Mouse (Mus musculus) heart, postnatal 10 days (tissue): ENCODE data around the gene Mn1. TPM values are rescaled to one million over a fixed set of nuclear protein-coding genes. Genes with fewer than 3 reads are reported as not detected.
A peak's percentile ranks its signal among the peaks of the same experiment; 100 is the strongest.

Experiments used
- DNase-seq, 2 experiments: peaks; one replicate each; pipeline ENCODE4 v3.0.0; 2021
- intact Hi-C: fragments of 180-260 bp; cut with DNase I; formaldehyde crosslinking; loops from one replicate; pipeline ENCODE4 v1.15.1; 2025
- total RNA-seq, 2 experiments: library from RNA; stranded (reverse); gene quantifications; 2 replicates each; pipeline ENCODE4 v1.2.3; 2021

Mn1 gene
- 10 to 100 TPM; 17.5 to 18.9 TPM for total RNA-seq

DNA sequence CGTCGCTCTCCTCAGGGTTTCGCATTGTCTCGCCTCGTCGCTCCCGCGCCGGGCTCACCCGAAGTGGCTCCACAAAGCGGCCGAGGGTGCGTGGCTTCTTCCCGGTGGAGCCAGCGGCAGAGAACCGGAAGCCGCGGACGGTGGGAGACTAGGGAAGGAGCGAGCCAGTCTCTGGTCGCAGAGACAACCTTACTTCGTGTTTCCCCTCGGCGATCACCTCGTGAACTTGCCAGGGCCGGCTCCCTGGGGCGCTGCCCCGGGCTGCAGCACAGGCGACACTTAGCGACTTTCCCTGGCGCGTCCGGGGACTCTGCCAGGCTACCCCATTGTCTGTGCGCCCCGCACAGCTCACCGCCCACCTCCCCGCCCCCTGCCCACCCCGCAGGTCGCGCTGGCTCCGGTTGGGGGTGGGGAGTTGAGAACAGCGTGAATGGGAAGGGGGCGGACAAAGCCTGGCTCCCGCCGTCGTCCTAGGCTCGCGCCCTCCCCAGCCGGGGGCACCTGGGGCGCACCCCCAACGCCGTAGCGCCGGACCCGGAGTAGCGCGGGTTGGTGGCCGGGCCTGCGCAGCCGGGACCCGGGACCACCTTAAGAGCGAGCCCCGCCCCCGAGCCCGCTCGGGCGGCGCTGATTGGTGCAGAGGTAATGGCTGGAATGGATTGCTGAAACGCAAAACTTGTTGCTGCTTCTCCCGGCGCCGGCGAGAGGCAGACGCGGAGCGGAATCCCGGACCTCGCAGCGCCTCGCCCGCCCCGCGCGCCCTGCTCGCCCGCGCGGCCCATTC lies at the start of gene Mn1:
Gene Mn1 (plus strand): TSS at position 772 of the 784 bp plus-strand sequence.
- intact Hi-C loops, result loop anchor here (1.0 to 10.0 kb wide), 5 partner anchors 50 to 658 kb away; no protein-coding TSS in a partner anchor
- DNase-seq, result peak; percentile 93 to 95

- intact Hi-C loops, result no loop called here
- DNase-seq, result no peak
Observed at GRCm38 (mm10) chr5:111367937-111368517, 49.1 kb upstream of the Mn1 start.

DNA sequence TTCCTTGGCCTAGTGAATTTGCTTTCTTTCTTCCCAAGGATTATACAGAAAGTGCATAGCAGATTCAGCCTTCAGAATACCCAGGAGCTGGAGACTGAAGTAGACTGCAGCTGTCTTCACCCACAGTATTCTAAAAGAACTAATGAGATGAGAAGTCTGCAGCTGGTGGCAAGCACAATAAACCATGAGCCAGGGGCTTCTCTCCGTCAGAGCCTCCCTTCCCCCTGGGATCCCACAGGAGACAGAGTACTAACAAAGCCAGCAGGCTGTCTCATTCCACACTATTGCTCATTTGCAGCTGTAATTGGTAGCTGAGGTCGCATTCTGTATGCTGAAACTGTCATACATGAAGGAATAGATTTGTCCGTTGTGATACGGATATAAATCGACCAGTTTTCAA lies 48.6 kb upstream of the Mn1 start:
- intact Hi-C loops, result no loop called here
- DNase-seq, result peak; percentile 43

DNA sequence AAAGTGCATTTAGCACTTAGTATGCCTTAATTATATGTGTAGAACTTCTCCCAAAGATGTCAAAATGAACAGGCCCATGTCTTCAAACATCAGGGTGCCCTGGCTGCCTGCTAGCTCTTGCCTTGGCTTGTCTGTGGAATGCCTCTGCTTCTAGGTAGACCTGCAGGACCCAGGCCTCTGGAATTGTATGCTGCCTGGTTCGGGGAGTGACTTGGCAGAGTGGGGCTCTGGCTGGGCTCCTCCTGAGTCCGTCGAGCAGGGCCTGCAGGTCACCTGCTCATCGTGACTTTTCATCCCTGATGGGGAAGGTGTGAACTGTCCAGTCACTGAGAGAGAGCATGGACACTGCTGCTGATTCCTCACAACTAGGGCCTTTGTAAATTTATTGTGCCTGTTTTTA lies 41.5 kb upstream of the Mn1 start:
- DNase-seq, result no peak
- intact Hi-C loops, result no loop called here

- no peak for DNase-seq
- intact Hi-C loops, result no loop called here
Observed at GRCm38 (mm10) chr5:111376276-111377020, 40.7 kb upstream of the Mn1 start.

GRCm38 (mm10) chr5:111378126-111378993 lies 38.8 kb upstream of the Mn1 start:
- peak; percentile 63 to 69 for DNase-seq
- intact Hi-C loops, result no loop called here

DNA sequence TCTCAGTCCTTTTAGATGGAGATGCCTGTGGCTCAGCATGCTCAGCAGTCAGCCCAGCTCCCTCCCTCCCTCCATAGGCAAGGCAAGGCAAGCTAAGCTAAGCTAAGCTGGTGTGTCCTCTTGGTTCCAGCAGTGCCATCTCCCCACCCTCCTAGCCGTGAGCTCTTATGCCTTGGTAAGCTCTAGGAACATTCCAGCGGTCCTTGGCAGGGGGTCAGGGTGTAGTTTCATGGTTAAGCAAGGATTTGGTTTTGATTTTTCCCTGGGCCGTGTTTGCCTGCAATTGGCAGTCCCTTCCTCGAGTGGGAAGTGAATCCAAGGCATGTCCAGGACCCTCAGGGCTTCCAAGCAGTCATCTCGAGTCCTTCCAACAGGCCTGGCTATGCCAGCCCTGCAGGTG lies 33.8 kb upstream of the Mn1 start:
- intact Hi-C loops, result no loop called here
- no peak for DNase-seq

DNA sequence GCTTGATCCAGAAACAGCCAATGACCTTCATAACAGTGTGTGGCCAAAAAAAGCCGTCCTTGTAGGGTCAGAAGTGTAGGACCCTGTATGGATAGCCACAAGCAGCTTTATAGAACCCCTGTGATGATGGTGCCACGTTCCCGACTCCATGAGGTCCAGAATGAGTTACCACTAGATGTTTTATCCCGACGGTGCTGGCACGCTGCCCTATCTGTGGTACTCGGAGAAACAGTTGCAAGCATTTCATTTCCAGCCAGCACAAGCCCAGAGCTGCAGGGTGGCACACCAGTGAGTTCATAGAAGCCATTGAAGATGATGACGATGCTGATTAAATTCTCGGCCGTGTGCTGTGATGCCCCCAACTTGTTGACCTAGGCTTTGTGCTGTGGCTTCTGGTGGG lies 26.3 kb upstream of the Mn1 start:
- intact Hi-C loops, result no loop called here
- no peak for DNase-seq

- DNase-seq, result no peak
- intact Hi-C loops, result no loop called here
Observed at GRCm38 (mm10) chr5:111391485-111391884, 25.7 kb upstream of the Mn1 start.

GRCm38 (mm10) chr5:111393346-111394197 lies 23.6 kb upstream of the Mn1 start:
- intact Hi-C loops, result no loop called here
- peak; percentile 54 to 78 for DNase-seq

- intact Hi-C loops, result no loop called here
- no peak for DNase-seq
Observed at GRCm38 (mm10) chr5:111394198-111395053, 22.7 kb upstream of the Mn1 start.

DNA sequence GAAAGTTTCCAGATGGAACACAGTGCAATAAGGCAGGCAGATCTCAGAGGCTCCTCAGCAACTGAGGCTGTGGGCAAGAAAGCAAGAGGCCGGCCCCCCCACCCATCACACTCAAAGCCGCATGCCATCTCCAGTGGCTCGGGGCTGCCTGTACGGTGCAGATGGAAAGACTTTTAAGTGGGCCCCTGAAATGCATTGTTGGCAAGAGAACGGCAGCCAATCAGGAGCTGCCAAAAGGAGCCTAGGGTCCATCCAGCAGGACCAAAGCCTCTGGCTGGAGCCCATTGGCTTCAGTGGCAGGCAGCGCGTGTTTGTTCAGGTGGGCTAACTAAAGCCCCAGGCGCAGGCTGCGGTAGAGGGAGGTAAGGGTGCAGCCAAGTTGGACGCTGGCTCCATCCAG lies 21.4 kb upstream of the Mn1 start:
- intact Hi-C loops, result no loop called here
- DNase-seq, result no peak

- intact Hi-C loops, result no loop called here
- no peak for DNase-seq
Observed at GRCm38 (mm10) chr5:111396199-111396598, 21.0 kb upstream of the Mn1 start.

DNA sequence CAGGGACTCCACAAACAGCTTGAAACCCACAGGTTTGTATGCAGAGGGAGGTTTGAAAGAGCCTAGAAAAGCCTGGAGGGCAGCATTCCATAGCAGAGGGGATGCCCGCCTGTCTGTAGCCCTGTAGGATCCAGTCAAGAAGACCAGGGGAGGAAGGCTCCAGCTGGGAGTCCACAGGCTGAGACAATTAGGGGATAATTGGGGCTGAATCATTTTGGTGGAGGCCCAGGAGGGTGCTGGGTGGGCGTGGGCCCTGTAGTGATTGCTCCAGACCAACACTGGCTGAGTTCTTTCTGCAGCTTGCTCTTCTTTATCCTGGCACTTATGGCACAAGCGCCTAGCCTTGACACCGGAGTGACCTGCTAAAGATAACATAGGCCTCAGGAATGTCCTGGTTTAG lies 18.7 kb upstream of the Mn1 start:
- intact Hi-C loops, result no loop called here
- no peak for DNase-seq

DNA sequence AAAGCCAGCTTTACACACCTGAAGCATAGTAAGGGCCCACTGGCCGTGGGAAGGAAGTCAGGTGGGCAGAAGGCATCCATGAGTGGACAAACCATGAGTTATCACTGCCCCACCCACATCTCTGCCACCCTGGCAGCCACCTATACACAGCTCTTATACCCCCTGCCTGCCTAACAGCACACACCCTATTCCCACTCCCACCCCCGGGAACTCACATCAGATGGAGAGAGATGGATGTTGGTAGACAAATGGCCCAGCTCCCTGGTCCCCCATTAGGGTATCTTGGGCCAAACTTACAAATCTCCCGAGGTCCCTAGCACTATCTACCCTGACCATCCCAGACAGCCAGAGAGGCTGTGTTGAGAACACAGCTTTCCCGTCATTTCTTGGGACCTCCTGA lies 17.9 kb upstream of the Mn1 start:
- intact Hi-C loops, result no loop called here
- no peak for DNase-seq

DNA sequence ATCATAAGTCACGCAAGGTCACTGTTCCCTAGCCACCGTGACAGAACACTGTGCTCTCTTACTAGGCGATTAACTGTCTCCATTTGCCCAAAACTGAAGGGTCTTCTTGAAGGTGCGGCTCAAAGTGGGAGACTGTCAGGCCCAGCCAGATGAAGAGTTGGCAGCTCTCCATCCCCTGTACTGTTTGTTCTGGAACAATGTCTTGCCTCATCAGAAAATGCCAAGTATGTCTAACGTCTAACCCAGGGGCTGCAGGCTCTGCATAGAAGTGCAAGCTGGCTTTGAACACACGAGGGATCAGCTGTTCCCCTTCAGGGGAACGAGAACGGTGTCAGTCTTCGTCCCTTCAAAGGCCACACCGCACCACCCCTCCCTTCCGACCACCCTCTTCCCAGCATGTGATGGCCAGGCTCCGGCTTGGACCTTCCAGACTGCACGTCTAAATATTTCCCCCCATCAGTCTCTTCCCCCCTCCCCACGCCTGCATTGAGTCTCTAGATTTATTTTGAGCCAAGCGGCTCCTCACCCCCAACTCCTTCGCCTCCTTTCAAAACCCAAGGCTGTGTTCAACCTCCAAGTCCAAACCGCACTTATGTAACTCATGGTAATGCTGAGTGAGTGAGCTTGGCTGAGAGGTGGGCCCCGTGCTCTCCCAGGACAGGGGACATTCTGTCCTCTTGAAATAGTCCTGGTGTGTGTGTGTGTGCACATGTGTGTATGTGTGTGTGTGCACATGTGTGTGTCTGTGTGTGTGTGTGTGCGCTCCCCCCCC lies 15.1 kb upstream of the Mn1 start:
- peak in 1 of 2 experiments; percentile 29 for DNase-seq

GRCm38 (mm10) chr5:111402651-111402996 lies 14.5 kb upstream of the Mn1 start:
- intact Hi-C loops, result no loop called here
- peak in 1 of 2 experiments; percentile 30 for DNase-seq

More for the DNA sequence above, 15.1 kb upstream of the Mn1 start:
- intact Hi-C loops, result no loop called here

DNA sequence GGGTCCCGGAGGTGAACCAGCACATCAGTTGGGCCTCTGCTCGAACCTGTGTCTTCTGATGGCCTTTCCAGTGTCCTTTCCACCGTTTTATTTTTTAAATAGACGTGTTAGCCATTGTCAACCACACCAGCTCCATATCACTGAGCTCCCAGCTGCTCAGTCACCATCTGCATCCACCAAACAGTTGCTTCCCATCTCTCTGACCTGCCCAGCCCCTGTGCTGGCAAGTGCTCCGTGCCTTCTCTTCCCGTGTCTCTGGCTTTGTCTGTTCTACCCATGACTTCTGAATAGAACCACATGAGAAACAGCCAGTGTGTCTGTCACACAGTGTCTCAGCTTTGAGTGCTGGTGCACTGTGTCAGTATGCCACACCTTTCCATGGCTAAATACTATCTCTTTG lies 12.4 kb upstream of the Mn1 start:
- intact Hi-C loops, result no loop called here
- DNase-seq, result no peak
